Mouse (Mus musculus) bone marrow macrophage, adult 2 months (primary cell): ENCODE data around the gene Ndufb6.

ENCODE experiments used
- CTCF ChIP-seq: IDR thresholded peaks from 2 replicates; pipeline ENCODE4 v1.5.1; 2012; ENCODE audit warnings: low read depth, mild to moderate bottlenecking, low read length, moderate library complexity
- POLR2A ChIP-seq: IDR thresholded peaks from 2 replicates; pipeline ENCODE4 v1.6.1; 2012; ENCODE audit warnings: mild to moderate bottlenecking, low read depth, low read length, borderline replicate concordance

DNA sequence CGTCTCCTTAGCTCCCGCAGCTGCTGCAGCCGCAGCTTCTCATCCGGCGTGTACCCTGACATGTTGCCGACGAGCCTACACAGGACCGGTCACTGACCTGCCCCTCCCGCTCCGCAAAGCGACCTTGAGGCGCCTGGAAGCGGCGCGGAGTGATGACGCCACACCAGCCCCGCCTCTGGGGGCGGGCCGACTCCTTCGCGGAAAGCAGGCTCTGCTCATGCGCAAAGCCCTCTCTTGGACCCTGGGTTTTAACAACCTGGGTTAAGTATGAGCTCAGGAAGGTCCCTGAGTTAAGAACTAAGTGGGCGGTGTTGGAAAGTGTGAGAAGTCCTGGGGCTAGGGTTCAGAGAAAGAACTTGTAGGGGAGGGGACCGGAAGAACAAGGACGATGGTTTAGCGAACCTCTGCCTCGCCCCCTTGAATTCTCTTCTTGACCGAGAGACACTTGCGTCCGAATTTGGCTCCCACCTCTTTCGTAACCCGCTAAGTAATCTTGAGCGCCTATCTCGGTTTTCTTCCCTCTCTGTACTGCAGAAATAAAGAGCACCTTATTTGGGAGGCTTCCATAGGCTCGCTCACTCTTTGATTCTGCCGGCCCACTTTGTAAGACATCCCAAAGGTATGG lies at the start of gene Ndufb6:
- TF ChIP-seq CTCF: no peak
- no peak for TF ChIP-seq POLR2A
